Mouse (Mus musculus): ENCODE data around the gene Steap3.

GRCm38 (mm10) chr1:120291709-120292108 is 19.2 kb upstream of the Steap3 start:
- no peak for TF ChIP-seq POLR2A (IDR thresholded peaks at IDR 0.05; ENCODE audit: insufficient read depth, low read length)
- no peak for TF ChIP-seq CTCF (IDR thresholded peaks at IDR 0.05; ENCODE audit: low read depth, low read length)
- TF ChIP-seq EP300 (IDR thresholded peaks at IDR 0.05; ENCODE audit: insufficient read depth, low read depth, low read length): no peak
